Mouse (Mus musculus) mesoderm, embryonic 11.5 days (tissue): ENCODE results near the gene Gm3336.

Experiments used
- DNase-seq: peaks from one replicate; pipeline ENCODE4 v3.0.0-alpha.2; 2012; ENCODE audit warnings: low read depth, low spot score

The Gm3336 gene

DNA sequence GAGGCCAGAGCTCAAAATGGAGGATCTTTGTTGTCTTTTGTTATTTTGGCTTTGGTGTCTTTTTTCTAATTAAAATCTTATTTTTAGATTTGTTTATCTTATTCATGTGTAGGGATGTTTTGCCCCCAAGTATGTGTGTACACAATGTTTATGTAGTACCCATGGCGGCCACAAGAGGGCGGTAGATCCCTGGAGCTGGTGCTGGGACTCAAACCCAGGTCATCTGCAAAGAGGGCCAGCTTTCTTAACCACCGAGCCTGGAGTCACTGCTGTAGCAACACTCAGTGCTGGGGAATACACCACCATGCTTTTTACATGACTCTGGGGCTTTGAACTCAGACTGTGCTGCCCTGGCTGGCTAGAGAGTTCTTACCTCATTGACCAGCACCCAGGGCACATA is 45.0 kb downstream of the Gm3336 start:
- DNase-seq = no peak

- no peak for DNase-seq
Observed at GRCm38 (mm10) chr8:70764026-70764425, 45.7 kb downstream of the Gm3336 start.

- no peak for DNase-seq
Observed at GRCm38 (mm10) chr8:70764676-70765075, 46.3 kb downstream of the Gm3336 start.

- DNase-seq = no peak
Observed at GRCm38 (mm10) chr8:70765329-70765728, 47.0 kb downstream of the Gm3336 start.

DNA sequence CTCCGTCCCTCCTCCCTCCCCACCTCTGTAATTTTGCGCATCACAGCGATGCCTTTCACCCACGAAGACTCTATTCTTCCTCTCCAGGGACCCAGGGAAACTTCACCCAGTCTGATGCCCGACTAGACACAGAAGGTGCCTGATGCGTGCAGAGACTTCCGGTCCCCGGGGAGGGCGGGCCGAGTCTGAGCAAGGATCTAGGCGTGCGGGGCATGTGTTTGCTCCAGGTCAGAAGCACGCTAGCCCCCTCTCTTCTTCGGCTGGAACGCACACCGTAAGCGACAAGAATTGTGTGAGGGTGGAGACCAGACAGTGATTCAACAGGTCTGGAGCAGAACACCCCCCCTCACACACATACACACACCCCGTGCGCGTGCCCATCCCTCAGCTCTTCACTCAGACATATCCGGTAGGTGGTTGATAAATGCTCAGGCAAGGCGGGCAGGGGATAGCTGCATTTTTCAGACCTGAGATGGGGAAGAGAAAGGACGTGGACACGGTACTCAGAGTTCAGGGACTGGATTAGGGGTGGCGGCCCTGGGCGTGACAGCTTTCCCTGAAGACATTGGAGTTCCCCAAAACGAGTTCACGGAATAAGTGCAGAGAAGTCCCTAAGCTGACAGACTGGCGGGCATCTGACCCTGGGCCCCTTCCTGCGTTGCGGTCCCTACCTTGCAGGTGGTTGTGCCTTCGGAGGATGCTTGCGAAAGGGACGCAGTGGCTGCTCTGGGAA is 47.7 kb downstream of the Gm3336 start:
- DNase-seq = no peak

GRCm38 (mm10) chr8:70766571-70767440 is 48.5 kb downstream of the Gm3336 start:
- peak; percentile 73 for DNase-seq

DNA sequence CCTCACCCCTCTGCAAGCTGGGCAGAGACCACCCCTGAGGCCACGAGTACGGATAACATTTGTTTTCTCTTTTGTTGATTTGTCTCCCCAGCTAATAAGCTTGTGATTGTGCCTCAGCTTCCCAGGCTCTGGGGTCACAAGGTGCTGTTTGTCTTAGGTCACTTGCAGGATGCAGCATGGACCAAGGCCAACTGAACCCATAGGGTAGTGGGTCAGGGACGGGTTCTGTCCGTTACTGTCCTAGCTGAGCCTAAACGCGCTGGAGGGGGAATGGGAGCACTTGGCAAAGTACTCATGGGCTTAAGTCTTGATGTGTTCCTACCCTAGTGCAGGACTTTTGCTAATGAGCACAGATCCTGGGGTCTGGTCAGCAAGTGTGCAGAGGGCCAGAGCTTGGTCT is 49.2 kb downstream of the Gm3336 start:
- no peak for DNase-seq

GRCm38 (mm10) chr8:70768231-70768776 is 50.0 kb downstream of the Gm3336 start:
- DNase-seq = no peak

DNA sequence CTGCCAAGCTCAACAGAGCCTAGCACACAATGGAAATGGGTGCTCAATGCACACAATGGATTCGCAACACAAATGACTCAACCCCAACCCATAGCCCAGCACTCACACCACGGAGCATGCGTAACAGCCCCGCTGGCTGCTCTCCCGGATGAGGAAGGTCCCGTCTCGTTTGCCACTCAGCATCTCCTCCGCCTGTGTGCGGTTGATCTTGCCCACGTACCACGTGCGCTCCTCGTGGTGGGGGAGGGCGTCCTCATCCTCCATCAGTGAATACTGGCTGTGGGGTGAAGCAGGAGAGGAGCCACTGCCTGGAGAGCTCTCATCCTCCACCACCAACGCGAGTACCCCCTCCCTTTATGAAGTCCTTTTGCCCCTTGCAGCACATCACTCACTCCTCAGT is 50.6 kb downstream of the Gm3336 start:
- no peak for DNase-seq

GRCm38 (mm10) chr8:70769359-70769758 is 51.0 kb downstream of the Gm3336 start:
- DNase-seq = peak; percentile 98

GRCm38 (mm10) chr8:70769858-70770257 is 51.5 kb downstream of the Gm3336 start:
- DNase-seq = no peak

- DNase-seq = no peak
Observed at GRCm38 (mm10) chr8:70770748-70771147, 52.4 kb downstream of the Gm3336 start.

DNA sequence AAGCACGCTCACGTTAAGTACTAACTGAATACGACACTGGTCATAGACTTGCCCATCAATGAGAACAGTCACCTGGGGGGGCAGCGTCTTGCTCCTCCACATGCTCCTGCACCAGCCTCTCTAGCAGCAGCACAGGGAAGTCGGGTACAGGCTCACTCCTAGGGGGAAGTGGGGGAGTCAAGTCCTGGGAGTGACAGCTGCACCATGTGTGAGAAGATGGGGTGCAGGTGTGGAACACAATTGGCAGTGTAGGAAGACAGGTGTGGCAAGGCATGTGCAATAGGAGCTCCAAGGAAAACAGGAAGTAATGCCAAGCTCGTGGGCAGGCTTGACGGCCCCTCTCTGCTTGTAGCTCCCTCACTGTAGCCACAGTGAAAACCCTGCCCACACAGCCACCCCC is 52.9 kb downstream of the Gm3336 start:
- no peak for DNase-seq

DNA sequence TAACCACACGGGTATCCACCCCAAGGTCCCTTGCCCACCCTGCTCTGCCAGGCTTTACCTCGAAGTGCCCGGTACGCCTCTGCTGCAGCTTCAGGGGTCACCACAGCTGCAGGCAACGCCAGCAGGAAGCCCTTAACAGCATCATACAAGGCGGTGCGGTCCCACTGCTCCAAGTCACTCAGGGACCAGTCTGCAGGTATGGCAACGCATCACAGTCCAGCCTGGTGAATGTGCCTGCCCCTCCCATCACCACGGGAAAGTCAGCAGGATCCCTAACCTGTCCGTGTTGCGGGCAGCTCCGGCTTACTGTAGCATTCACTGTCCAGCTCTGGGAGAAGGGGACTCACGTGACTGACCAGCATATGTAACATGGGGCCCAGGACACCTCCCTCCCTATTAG is 53.7 kb downstream of the Gm3336 start:
- no peak for DNase-seq
